Mouse (Mus musculus) MEL (cell line): ENCODE data around the gene Cldn12. TPM values are rescaled to one million over a fixed set of nuclear protein-coding genes. Genes with fewer than 3 reads are reported as not detected.

Experiments
- DNase-seq: peaks from one replicate; pipeline ENCODE4 v3.0.0; 2011; ENCODE audit warnings: low read depth, low spot score
- H3K27ac ChIP-seq: 2 replicates; pipeline ENCODE4 v1.5.1; 2012; ENCODE audit warnings: low read depth, mild to moderate bottlenecking, control low read depth, low read length, moderate library complexity; ENCODE audit not compliant: control insufficient read depth
- H3K27me3 ChIP-seq, 2 experiments: fragments of 150-350 bp in 1 of 2; sonication (generic) in 1 of 2; 2 replicates each; pipeline ENCODE4 v1.6.1; 2012; ENCODE audit warnings: low read length in 2 of 2, mild to moderate bottlenecking in 2 of 2, improper control_type of control experiment in 1 of 2, moderate library complexity in 1 of 2; ENCODE audit not compliant: insufficient read depth in 2 of 2, control insufficient read depth in 1 of 2
- H3K36me3 ChIP-seq, 2 experiments: 2 replicates each; pipeline ENCODE4 v1.6.1; 2012 to 2014; ENCODE audit warnings: low read length in 2 of 2, improper control_type of control experiment in 1 of 2, inconsistent platforms in 1 of 2, mild to moderate bottlenecking in 1 of 2; ENCODE audit not compliant: insufficient read depth in 2 of 2, control insufficient read depth in 1 of 2
- H3K4me1 ChIP-seq, 2 experiments: fragments of 150-350 bp in 1 of 2; sonication (generic) in 1 of 2; 2 replicates each; pipeline ENCODE4 v1.6.1; 2012; ENCODE audit warnings: low read length in 2 of 2, improper control_type of control experiment in 1 of 2, mild to moderate bottlenecking in 1 of 2; ENCODE audit not compliant: insufficient read depth in 2 of 2, control insufficient read depth in 1 of 2
- H3K4me3 ChIP-seq, 2 experiments: fragments of 150-350 bp in 1 of 2; sonication (generic) in 1 of 2; 2 replicates each; pipeline ENCODE4 v1.5.1; 2012; ENCODE audit warnings: low read depth in 2 of 2, low read length in 2 of 2, mild to moderate bottlenecking in 2 of 2, moderate library complexity in 2 of 2, control low read depth in 1 of 2, improper control_type of control experiment in 1 of 2; ENCODE audit not compliant: control insufficient read depth in 1 of 2, insufficient read depth in 1 of 2
- H3K79me2 ChIP-seq: 2 replicates; pipeline ENCODE4 v1.6.1; 2012; ENCODE audit warnings: mild to moderate bottlenecking, low read length, moderate library complexity; ENCODE audit not compliant: control insufficient read depth, poor library complexity, insufficient read depth
- H3K9ac ChIP-seq: 2 replicates; pipeline ENCODE4 v1.6.1; 2012; ENCODE audit warnings: low read depth, mild to moderate bottlenecking, control low read depth, low read length, moderate library complexity; ENCODE audit not compliant: control insufficient read depth, poor library complexity, severe bottlenecking
- H3K9me3 ChIP-seq: fragments of 150-350 bp; sonication (generic); replicated peaks from 2 replicates; pipeline ENCODE4 v1.6.1; 2012; ENCODE audit warnings: mild to moderate bottlenecking, low read length, improper control_type of control experiment, moderate library complexity; ENCODE audit not compliant: insufficient read depth
- CHD2 ChIP-seq: IDR thresholded peaks from 2 replicates; pipeline ENCODE4 v1.6.1; 2011; ENCODE audit warnings: low read length, improper control_type of control experiment
- ELF1 ChIP-seq: IDR thresholded peaks from 2 replicates; pipeline ENCODE4 v1.6.1; 2014; ENCODE audit warnings: low read depth, mild to moderate bottlenecking, inconsistent platforms, low read length, improper control_type of control experiment, moderate library complexity
- KAT2A ChIP-seq: conservative IDR thresholded peaks from 2 replicates; pipeline ENCODE4 v1.6.1; 2012; ENCODE audit warnings: low read depth, low read length, improper control_type of control experiment, inconsistent platforms
- MAFK ChIP-seq: IDR thresholded peaks from 2 replicates; pipeline ENCODE4 v1.6.1; 2011; ENCODE audit warnings: low read depth, mild to moderate bottlenecking, low read length, improper control_type of control experiment, borderline replicate concordance
- MEF2A ChIP-seq: IDR thresholded peaks from 2 replicates; pipeline ENCODE4 v1.6.1; 2014; ENCODE audit warnings: low read depth, mild to moderate bottlenecking, inconsistent platforms, low read length, improper control_type of control experiment; ENCODE audit not compliant: poor library complexity, insufficient replicate concordance, severe bottlenecking; ENCODE audit errors: extremely low read depth
- MXI1 ChIP-seq: IDR thresholded peaks from 2 replicates; pipeline ENCODE4 v1.6.1; 2011; ENCODE audit warnings: mild to moderate bottlenecking, low read depth, low read length, improper control_type of control experiment
- MYB ChIP-seq: IDR thresholded peaks from 2 replicates; pipeline ENCODE4 v1.6.1; 2011; ENCODE audit warnings: mild to moderate bottlenecking, low read depth, low read length, improper control_type of control experiment
- MYC ChIP-seq: IDR thresholded peaks from 2 replicates; pipeline ENCODE4 v1.6.1; 2011; ENCODE audit warnings: low read depth, mild to moderate bottlenecking, low read length, improper control_type of control experiment, moderate library complexity
- NRF1 ChIP-seq: IDR thresholded peaks from 2 replicates; pipeline ENCODE4 v1.6.1; 2014; ENCODE audit warnings: low read depth, mild to moderate bottlenecking, inconsistent platforms, low read length, improper control_type of control experiment, moderate library complexity; ENCODE audit not compliant: poor library complexity, insufficient read depth, severe bottlenecking
- POLR2A ChIP-seq, 2 experiments: IDR thresholded peaks; 2 replicates each; pipeline ENCODE4 v1.6.1; 2011 to 2012; ENCODE audit warnings: low read length in 2 of 2, mild to moderate bottlenecking in 2 of 2, control low read depth in 1 of 2, improper control_type of control experiment in 1 of 2, low read depth in 1 of 2, moderate library complexity in 1 of 2; ENCODE audit not compliant: control insufficient read depth in 1 of 2, insufficient read depth in 1 of 2, poor library complexity in 1 of 2
- POLR2AphosphoS2 ChIP-seq: IDR thresholded peaks from 2 replicates; pipeline ENCODE4 v1.6.1; 2011; ENCODE audit warnings: low read length, improper control_type of control experiment
- POLR2AphosphoS5 ChIP-seq: IDR thresholded peaks from 2 replicates; pipeline ENCODE4 v1.6.1; 2012; ENCODE audit warnings: low read depth, borderline replicate concordance, mild to moderate bottlenecking, inconsistent platforms, low read length, moderate library complexity, mixed read lengths
- TAL1 ChIP-seq: IDR thresholded peaks from 2 replicates; pipeline ENCODE4 v1.6.1; 2012; ENCODE audit warnings: mild to moderate bottlenecking, inconsistent platforms, low read length, moderate library complexity, mixed read lengths
- TCF12 ChIP-seq: IDR thresholded peaks from 2 replicates; pipeline ENCODE4 v1.6.1; 2014; ENCODE audit warnings: low read depth, mild to moderate bottlenecking, inconsistent platforms, low read length, improper control_type of control experiment, moderate library complexity
- UBTF ChIP-seq: IDR thresholded peaks from 2 replicates; pipeline ENCODE4 v1.6.1; 2012; ENCODE audit warnings: low read depth, mild to moderate bottlenecking, inconsistent platforms, low read length, improper control_type of control experiment, moderate library complexity, borderline replicate concordance; ENCODE audit not compliant: insufficient read depth
- ZMIZ1 ChIP-seq: IDR thresholded peaks from 2 replicates; pipeline ENCODE4 v1.6.1; 2012; ENCODE audit warnings: low read depth, mild to moderate bottlenecking, inconsistent platforms, low read length, improper control_type of control experiment, moderate library complexity
- ZNF384 ChIP-seq: IDR thresholded peaks from 2 replicates; pipeline ENCODE4 v1.6.1; 2012; ENCODE audit warnings: low read depth, mild to moderate bottlenecking, inconsistent platforms, low read length, improper control_type of control experiment
- polyA plus RNA-seq, 2 experiments: library from polyadenylated mRNA; stranded (reverse) in 1 of 2; unstranded in 1 of 2; fragments of >175 nt in 1 of 2; fragments of >200 nt in 1 of 2; gene quantifications; 2 replicates each; pipeline versions ENCODE4 v1.2.1 to v1.2.4; 2012; ENCODE audit warnings: low replicate concordance in 2 of 2, low read depth in 1 of 2; ENCODE audit not compliant: insufficient read length in 2 of 2, insufficient read depth in 1 of 2, missing spikeins in 1 of 2
- total RNA-seq: library from RNA; depleted of rRNA; stranded (reverse); fragments of 300-350 nt; gene quantifications from 2 replicates; pipeline ENCODE4 v1.2.3, GENCODE M21; 2012

Cldn12 gene
- total and polyA plus RNA-seq, 3 experiments = 3.2 to 4.7 TPM; not detected in 1

DNA sequence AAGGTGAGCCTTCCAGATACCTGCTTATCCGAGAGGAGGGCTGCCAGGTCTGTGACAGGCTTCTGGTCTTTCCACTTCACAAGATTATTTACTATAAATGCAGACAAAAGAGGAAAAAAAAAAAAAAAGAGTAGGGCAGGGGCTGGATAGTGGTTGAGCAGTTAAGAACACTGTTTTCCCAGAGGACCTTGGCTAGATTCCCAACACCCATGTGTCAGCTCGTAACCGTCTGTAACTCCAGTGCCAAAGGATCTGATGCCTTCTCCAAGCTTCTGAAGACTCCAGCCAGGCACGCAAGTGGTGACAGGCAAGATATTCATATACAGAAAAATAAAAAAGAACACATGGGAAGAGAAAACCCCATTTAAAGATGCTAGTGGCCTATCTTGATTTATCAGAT lies 11.4 kb downstream of the Cldn12 start:
- Histone ChIP-seq H3K4me3 (no peak overlapping the region), H3K9me3 (no peaks in the 10 kb centered on the region), H3K36me3 (no peaks in the 10 kb centered on the region), H3K4me1 (no peaks in the 10 kb centered on the region), H3K9ac (no peak overlapping the region), H3K27ac (no peak overlapping the region), H3K79me2 (no peaks in the 10 kb centered on the region), H3K27me3 (no peaks in the 10 kb centered on the region)
- TF ChIP-seq CHD2 = no peak
- TF ChIP-seq MAFK = no peak
- no peak for DNase-seq

DNA sequence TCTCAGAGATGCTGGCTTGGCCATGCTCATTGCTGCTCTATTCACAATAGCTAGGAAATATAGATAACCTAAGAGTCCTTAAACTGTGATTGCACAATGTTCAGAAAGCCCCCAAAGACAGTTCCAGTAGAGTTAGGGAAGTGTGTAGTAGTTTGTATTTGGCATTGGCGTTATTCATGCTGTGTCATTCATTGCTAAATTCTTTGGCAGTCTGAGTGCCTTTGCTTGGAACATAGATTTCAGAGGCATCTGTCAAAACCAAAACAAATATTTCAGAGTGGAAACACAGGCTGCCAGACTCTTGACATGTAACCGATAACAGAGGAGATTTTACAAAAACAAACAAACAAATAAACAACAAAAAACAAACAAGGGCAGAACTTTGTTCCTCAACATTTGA lies 13.2 kb downstream of the Cldn12 start:
- no peak overlapping the region for H3K4me3 ChIP-seq
- TF ChIP-seq MXI1 (no peak), KAT2A (no peak), CHD2 (no peak), TCF12 (no peak), TAL1 (no peak), MEF2A (no peak), ELF1 (no peak), POLR2AphosphoS2 (no peak), MYC (no peak), ZNF384 (no peak), MYB (no peak), ZMIZ1 (no peak), POLR2AphosphoS5 (no peak), UBTF (no peak), NRF1 (no peak), POLR2A (IDR thresholded peaks at IDR 0.05; ENCODE audit: control insufficient read depth in 1 of 2, insufficient read depth in 1 of 2, low read depth in 1 of 2, low read length in 2 of 2, poor library complexity in 1 of 2) (no peak)
- TF ChIP-seq, all 39 proteins: peak for 0
- no peak overlapping the region for H3K27ac ChIP-seq
- no peaks in the 10 kb centered on the region for H3K36me3 ChIP-seq
- H3K79me2 ChIP-seq = no peaks in the 10 kb centered on the region
- no peaks in the 10 kb centered on the region for H3K9me3 ChIP-seq
- H3K4me1 ChIP-seq = no peaks in the 10 kb centered on the region
- no peak overlapping the region for H3K9ac ChIP-seq
- no peaks in the 10 kb centered on the region for H3K27me3 ChIP-seq
- no peak for DNase-seq
